Comparison of ENCODE assay signal across 18 mouse cellular contexts in genomic region chr13:63766065-63766464, GRCm38 (mm10). TPM values are rescaled to one million over a fixed set of nuclear protein-coding genes. Genes with fewer than 3 reads are reported as not detected.
DNase-seq lines count a peak whose midpoint lies in the region; ATAC-seq and TF ChIP-seq lines count a peak whose summit lies in the region.
"Had no signal": no experiment of that assay in that cellular context is flagged by ENCODE, and none has a peak within 500 bp of the region (broad histone marks: within the 10 kb centered on the region; RNA-seq: fewer than 3 reads in every experiment).

No protein-coding gene starts in this region.

- no peaks in the 10 kb centered on the region for H3K9me3 ChIP-seq in hindbrain, embryonic 10.5 days
- no peaks in the 10 kb centered on the region for H3K9me3 ChIP-seq in hindbrain, postnatal 0 days (ENCODE audit: low read length)
- H3K9me3 ChIP-seq in lung, embryonic 16.5 days (ENCODE audit: control insufficient read depth, low read length), result no peaks in the 10 kb centered on the region
- H3K9me3 ChIP-seq in limb, embryonic 12.5 days, result no peaks in the 10 kb centered on the region
- H3K9me3 ChIP-seq in stomach, postnatal 0 days (ENCODE audit: control insufficient read depth, low read length), result no peaks in the 10 kb centered on the region
- H3K9me3 ChIP-seq: embryonic facial prominence, embryonic 13.5 days; forebrain, embryonic 10.5 days; heart, embryonic 13.5 days; liver, embryonic 15.5 days; midbrain, embryonic 15.5 days; neural tube, embryonic 12.5 days had no signal

- H3K9ac ChIP-seq in hindbrain, postnatal 0 days (replicated peaks; ENCODE audit: low read length), result no peak overlapping the region
- H3K9ac ChIP-seq in lung, embryonic 16.5 days (ENCODE audit: low read length), result no peak overlapping the region
- no peak overlapping the region for H3K9ac ChIP-seq in limb, embryonic 12.5 days (replicated peaks)
- H3K9ac ChIP-seq in stomach, postnatal 0 days (ENCODE audit: low read length), result no peak overlapping the region
- H3K9ac ChIP-seq: embryonic facial prominence, embryonic 13.5 days; heart, embryonic 13.5 days; liver, embryonic 15.5 days; midbrain, embryonic 15.5 days; neural tube, embryonic 12.5 days had no signal

- ATAC-seq in hindbrain, postnatal 0 days, result no peak
- ATAC-seq in lung, embryonic 16.5 days (ENCODE audit: low read depth), result peak; percentile 80
- peak; percentile 79; the same call in 1 of the 2 replicates for ATAC-seq in limb, embryonic 12.5 days (ENCODE audit: insufficient number of reproducible peaks, insufficient read depth, low FRiP score, low TSS enrichment, low read depth)
- ATAC-seq in stomach, postnatal 0 days (ENCODE audit: low FRiP score, low TSS enrichment), result no peak
- ATAC-seq: inflammation-experienced regulatory T-cells, adult 6 months; midbrain, embryonic 15.5 days had no signal

- H3K4me3 ChIP-seq in hindbrain, embryonic 10.5 days, result no peak overlapping the region
- H3K4me3 ChIP-seq in hindbrain, postnatal 0 days (ENCODE audit: low read length), result no peak overlapping the region
- H3K4me3 ChIP-seq in lung, embryonic 16.5 days (ENCODE audit: low read length), result no peak overlapping the region
- no peak overlapping the region for H3K4me3 ChIP-seq in limb, embryonic 12.5 days (replicated peaks)
- H3K4me3 ChIP-seq in stomach, postnatal 0 days (ENCODE audit: low read depth, low read length), result no peak overlapping the region
- H3K4me3 ChIP-seq: embryonic facial prominence, embryonic 13.5 days; forebrain, embryonic 10.5 days; heart, embryonic 13.5 days; liver, embryonic 15.5 days; midbrain, embryonic 15.5 days; neural tube, embryonic 12.5 days had no signal

- 57% methylated on average over 11 of the region's 11 CpGs for WGBS in hindbrain, embryonic 10.5 days
- WGBS in hindbrain, postnatal 0 days, result 74% methylated on average over 11 of the region's 11 CpGs
- whole genome bisulfite sequencing in lung, embryonic 16.5 days, result 30% methylated on average over 11 of the region's 11 CpGs
- 40% methylated on average over 11 of the region's 11 CpGs for WGBS in limb, embryonic 12.5 days
- 30% methylated on average over 11 of the region's 11 CpGs for WGBS in stomach, postnatal 0 days

- no peak overlapping the region for H3K27ac ChIP-seq in hindbrain, embryonic 10.5 days
- H3K27ac ChIP-seq in hindbrain, postnatal 0 days, result no peak overlapping the region
- no peak overlapping the region for H3K27ac ChIP-seq in lung, embryonic 16.5 days (ENCODE audit: low read length)
- no peak overlapping the region for H3K27ac ChIP-seq in limb, embryonic 12.5 days
- H3K27ac ChIP-seq in stomach, postnatal 0 days (replicated peaks), result no peak overlapping the region
- H3K27ac ChIP-seq: embryonic facial prominence, embryonic 13.5 days; forebrain, embryonic 10.5 days; heart, embryonic 13.5 days; liver, embryonic 15.5 days; midbrain, embryonic 15.5 days; neural tube, embryonic 12.5 days had no signal

- H3K4me1 ChIP-seq in hindbrain, embryonic 10.5 days (replicated peaks), result no peaks in the 10 kb centered on the region
- no peaks in the 10 kb centered on the region for H3K4me1 ChIP-seq in hindbrain, postnatal 0 days (ENCODE audit: insufficient read depth, low read length)
- H3K4me1 ChIP-seq in lung, embryonic 16.5 days (replicated peaks; ENCODE audit: control insufficient read depth, insufficient read depth, low read length), result peaks cover 3% of the 10 kb centered on the region; the same call in 1 of the 2 replicates
- no peaks in the 10 kb centered on the region for H3K4me1 ChIP-seq in limb, embryonic 12.5 days (replicated peaks)
- no peaks in the 10 kb centered on the region for H3K4me1 ChIP-seq in stomach, postnatal 0 days (replicated peaks; ENCODE audit: control insufficient read depth, insufficient read depth)
- H3K4me1 ChIP-seq: forebrain, embryonic 10.5 days; heart, embryonic 13.5 days; liver, embryonic 15.5 days; midbrain, embryonic 15.5 days; neural tube, embryonic 12.5 days had no signal

- H3K4me2 ChIP-seq in hindbrain, postnatal 0 days (ENCODE audit: low read depth, low read length), result no peak overlapping the region
- no peak overlapping the region for H3K4me2 ChIP-seq in lung, embryonic 16.5 days (ENCODE audit: low read depth, low read length)
- H3K4me2 ChIP-seq in limb, embryonic 12.5 days, result no peak overlapping the region
- no peak overlapping the region for H3K4me2 ChIP-seq in stomach, postnatal 0 days (replicated peaks; ENCODE audit: low read depth)
- H3K4me2 ChIP-seq: embryonic facial prominence, embryonic 13.5 days; heart, embryonic 13.5 days; liver, embryonic 15.5 days; midbrain, embryonic 15.5 days; neural tube, embryonic 12.5 days had no signal

- DNase-seq in hindbrain, embryonic 10.5 days (ENCODE audit: low spot score), result peak; percentile 19
- DNase-seq in hindbrain, postnatal 0 days (ENCODE audit: low spot score), result no peak
- DNase-seq in lung, adult 18-20 months, result no peak
- peak; percentile 28 for DNase-seq in stomach, postnatal 0 days (ENCODE audit: low spot score)
- DNase-seq in cerebellum, postnatal 25 days, result no peak
- DNase-seq in layer of hippocampus, adult 8-10 months (ENCODE audit: low spot score in 2 of 2), result no peak
- DNase-seq: adrenal gland, adult 8-10 months; cerebellum, adult 18-20 months; right cerebral cortex, postnatal 4 days had no signal

- no peak for TF ChIP-seq EP300 in stomach, postnatal 0 days (optimal IDR thresholded peaks at IDR 0.05)

- no peaks in the 10 kb centered on the region for H3K27me3 ChIP-seq in hindbrain, embryonic 10.5 days (ENCODE audit: insufficient read depth, poor library complexity, severe bottlenecking)
- no peaks in the 10 kb centered on the region for H3K27me3 ChIP-seq in hindbrain, postnatal 0 days (ENCODE audit: insufficient read depth, low read length)
- H3K27me3 ChIP-seq in lung, embryonic 16.5 days (ENCODE audit: control insufficient read depth, insufficient read depth, low read depth, low read length), result no peaks in the 10 kb centered on the region
- H3K27me3 ChIP-seq in limb, embryonic 12.5 days, result no peaks in the 10 kb centered on the region
- no peaks in the 10 kb centered on the region for H3K27me3 ChIP-seq in stomach, postnatal 0 days (ENCODE audit: control insufficient read depth, insufficient read depth, low read length)
- H3K27me3 ChIP-seq: embryonic facial prominence, embryonic 13.5 days; heart, embryonic 13.5 days; liver, embryonic 15.5 days; neural tube, embryonic 12.5 days had no signal

- no peak for TF ChIP-seq CTCF in hindbrain, postnatal 0 days (IDR thresholded peaks at IDR 0.05; ENCODE audit: low read depth)
- TF ChIP-seq CTCF in stomach, postnatal 0 days (IDR thresholded peaks at IDR 0.05; ENCODE audit: low read depth), result no peak

- no peaks in the 10 kb centered on the region for H3K36me3 ChIP-seq in hindbrain, embryonic 10.5 days
- no peaks in the 10 kb centered on the region for H3K36me3 ChIP-seq in hindbrain, postnatal 0 days (ENCODE audit: insufficient read depth, low read length)
- H3K36me3 ChIP-seq in lung, embryonic 16.5 days (ENCODE audit: control insufficient read depth, insufficient read depth, low read length), result no peaks in the 10 kb centered on the region
- no peaks in the 10 kb centered on the region for H3K36me3 ChIP-seq in limb, embryonic 12.5 days
- no peaks in the 10 kb centered on the region for H3K36me3 ChIP-seq in stomach, postnatal 0 days (ENCODE audit: control insufficient read depth, insufficient read depth, low read length)
- H3K36me3 ChIP-seq: embryonic facial prominence, embryonic 13.5 days; forebrain, embryonic 10.5 days; heart, embryonic 13.5 days; liver, embryonic 15.5 days; midbrain, embryonic 15.5 days; neural tube, embryonic 12.5 days had no signal

RNA-seq across cellular contexts. Expression of gene Ercc6l2, which starts 49.0 kb away (rescaled TPM):
- polyA plus RNA-seq in hindbrain, embryonic 10.5 days (2016; fragmentation: Nextera tagmentation; extraction: Ambion mirVana), result 19.0 and 20.3 TPM in 2 replicates
- total RNA-seq in hindbrain, postnatal 0 days (2014; rRNA removed), result 7.9 and 9.9 TPM in 2 replicates
- 11.7 and 13.5 TPM in 2 replicates for polyA plus RNA-seq in hindbrain, postnatal 0 days (2015; fragmentation: Nextera tagmentation; extraction: Ambion mirVana)
- 26.0 and 27.4 TPM in 2 replicates for polyA plus RNA-seq in lung, embryonic 16.5 days (2015; fragmentation: Nextera tagmentation; extraction: Ambion mirVana)
- 27.1 and 28.9 TPM in 2 replicates for polyA plus RNA-seq in limb, embryonic 12.5 days (2016; fragmentation: Nextera tagmentation; extraction: Ambion mirVana)
- polyA plus RNA-seq in stomach, postnatal 0 days (2015; fragmentation: Nextera tagmentation; extraction: Ambion mirVana), result 8.1 and 8.5 TPM in 2 replicates
- total RNA-seq in layer of hippocampus, adult 8-10 months (2022), result 10 to 100 TPM; 18.8 to 22.9 (median 20.8) TPM

Comparison
In these comparisons a context has a peak if more than half of its experiments do, and no peak if none do; other contexts are left out.
1. DNase-seq: peak in hindbrain, embryonic 10.5 days (single experiment) and stomach, postnatal 0 days (single experiment); none in hindbrain, postnatal 0 days (single experiment), lung, adult 18-20 months (0 of 2), cerebellum, postnatal 25 days (0 of 2) and layer of hippocampus, adult 8-10 months (0 of 2).
2. ATAC-seq: peak in lung, embryonic 16.5 days (single experiment) and limb, embryonic 12.5 days (single experiment); none in hindbrain, postnatal 0 days (single experiment) and stomach, postnatal 0 days (single experiment).